Mouse (Mus musculus): ENCODE measurements around the gene Ankrd55.

GRCm38 (mm10) chr13:112387279-112387678 is 99.0 kb downstream of the Ankrd55 start:
- no peak for TF ChIP-seq CTCF (IDR thresholded peaks at IDR 0.05; ENCODE audit: control insufficient read depth, insufficient read depth, insufficient read length)
- no peak for TF ChIP-seq USF1 (IDR thresholded peaks at IDR 0.05; ENCODE audit: low read depth)
- no peak for TF ChIP-seq FOSL1 (IDR thresholded peaks at IDR 0.05; ENCODE audit: insufficient read depth, low read length, poor library complexity, severe bottlenecking)
- no peak for TF ChIP-seq MAX (IDR thresholded peaks at IDR 0.05)
- no peak for TF ChIP-seq MYOD1 (IDR thresholded peaks at IDR 0.05; ENCODE audit: control insufficient read depth, insufficient read length, low read depth)
- no peak for TF ChIP-seq MYOG (IDR thresholded peaks at IDR 0.05; ENCODE audit: control insufficient read depth, extremely low read depth, insufficient read length)
- no peak for TF ChIP-seq CEBPB (IDR thresholded peaks at IDR 0.05; ENCODE audit: low read depth)
